Mouse (Mus musculus) stomach, embryonic 14.5 days (tissue): ENCODE results near the gene Eif2ak1. TPM values are rescaled to one million over a fixed set of nuclear protein-coding genes. Genes with fewer than 3 reads are reported as not detected.

ENCODE experiments used
- ATAC-seq: fragments of 200-750 bp; cut with Nextera tagmentation; 2 replicates; pipeline ENCODE4 v1.8.0; 2017; ENCODE audit warnings: low read depth, moderate TSS enrichment; ENCODE audit not compliant: insufficient number of reproducible peaks, insufficient read depth, low FRiP score
- H3K27ac ChIP-seq: fragments of 300-500 bp; sonication (generic); 2 replicates; pipeline ENCODE4 v1.5.1; 2014; ENCODE audit warnings: mild to moderate bottlenecking, low read length, moderate library complexity, mixed read lengths
- H3K27me3 ChIP-seq: fragments of 300-500 bp; sonication (generic); 2 replicates; pipeline ENCODE4 v1.6.1; 2014; ENCODE audit warnings: low read length, control low read depth, mixed read lengths; ENCODE audit not compliant: control insufficient read depth, insufficient read depth
- H3K36me3 ChIP-seq: fragments of 300-500 bp; sonication (generic); 2 replicates; pipeline ENCODE4 v1.6.1; 2014; ENCODE audit warnings: mild to moderate bottlenecking, control low read depth, low read length, moderate library complexity, mixed read lengths; ENCODE audit not compliant: control insufficient read depth, insufficient read depth
- H3K4me1 ChIP-seq: fragments of 300-500 bp; sonication (generic); 2 replicates; pipeline ENCODE4 v1.6.1; 2014; ENCODE audit warnings: low read length, control low read depth, mixed read lengths; ENCODE audit not compliant: control insufficient read depth, insufficient read depth
- H3K4me2 ChIP-seq: fragments of 300-500 bp; sonication (generic); replicated peaks from 2 replicates; pipeline ENCODE4 v1.6.1; 2014; ENCODE audit warnings: low read depth, low read length, control low read depth
- H3K4me3 ChIP-seq: fragments of 300-500 bp; sonication (generic); 2 replicates; pipeline ENCODE4 v1.5.1; 2014; ENCODE audit warnings: low read depth, low read length, control low read depth
- H3K9ac ChIP-seq: fragments of 300-500 bp; sonication (generic); replicated peaks from 2 replicates; pipeline ENCODE4 v1.6.1; 2014; ENCODE audit warnings: low read depth, mild to moderate bottlenecking, control low read depth, low read length, moderate library complexity, mixed read lengths
- H3K9me3 ChIP-seq: fragments of 300-500 bp; sonication (generic); 2 replicates; pipeline ENCODE4 v1.6.1; 2016; ENCODE audit warnings: low read depth, low read length, control low read depth; ENCODE audit not compliant: control insufficient read depth
- WGBS: fragments of 180-500 bp; shearing (Covaris S2); extraction: QIAGEN DNeasy Blood & Tissue Kit; methylation state at CpG from one replicate; pipeline ENCODE4 v1.1.7; 2014; 5-methylcytosine and 5-hydroxymethylcytosine counted together
- polyA plus RNA-seq: library from polyadenylated mRNA; unstranded; fragments of >200 nt; fragmentation: Nextera tagmentation; extraction: Ambion mirVana; gene quantifications from 2 replicates; pipeline ENCODE4 v1.2.1, GENCODE M21; 2014

The Eif2ak1 gene
- polyA plus RNA-seq, 1 experiment from 2014 or later, result 34.4 TPM

DNA sequence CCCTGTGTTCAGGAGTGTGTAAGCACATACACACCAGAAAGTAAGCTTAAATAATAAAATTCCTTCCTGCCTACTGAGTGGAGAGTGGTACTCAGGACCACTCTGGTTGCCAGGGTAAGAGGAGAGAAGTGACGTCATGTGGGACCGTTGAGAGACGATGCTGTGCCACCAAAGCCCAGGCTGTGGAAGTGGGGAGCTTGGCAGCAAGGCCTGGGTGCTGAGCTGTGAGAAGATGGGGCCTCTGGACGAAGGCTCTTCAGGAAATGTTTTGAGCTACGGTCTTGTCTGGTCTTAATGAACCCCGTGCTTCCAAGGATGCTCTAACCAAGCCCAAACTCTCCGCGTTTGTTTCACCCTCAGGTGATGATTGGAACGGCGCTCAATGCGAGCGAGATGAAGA lies 113.1 kb downstream of the Eif2ak1 start:
- 95% methylated on average over 12 of the region's 12 CpGs for WGBS
- H3K36me3 ChIP-seq, result peaks cover 28% of the 10 kb centered on the region
- H3K4me3 ChIP-seq, result no peak overlapping the region
- no peak overlapping the region for H3K9ac ChIP-seq
- H3K27me3 ChIP-seq, result no peaks in the 10 kb centered on the region
- no peak for ATAC-seq
- no peak overlapping the region for H3K27ac ChIP-seq
- no peaks in the 10 kb centered on the region for H3K9me3 ChIP-seq
- no peaks in the 10 kb centered on the region for H3K4me1 ChIP-seq
- H3K4me2 ChIP-seq, result no peak overlapping the region

- WGBS, result 83% methylated on average over 6 of the region's 6 CpGs
- Histone ChIP-seq H3K4me2 (no peak overlapping the region), H3K27me3 (no peaks in the 10 kb centered on the region)
These were observed 114.4 kb downstream of the Eif2ak1 start for GRCm38 (mm10) chr5:143931863-143932580.

DNA sequence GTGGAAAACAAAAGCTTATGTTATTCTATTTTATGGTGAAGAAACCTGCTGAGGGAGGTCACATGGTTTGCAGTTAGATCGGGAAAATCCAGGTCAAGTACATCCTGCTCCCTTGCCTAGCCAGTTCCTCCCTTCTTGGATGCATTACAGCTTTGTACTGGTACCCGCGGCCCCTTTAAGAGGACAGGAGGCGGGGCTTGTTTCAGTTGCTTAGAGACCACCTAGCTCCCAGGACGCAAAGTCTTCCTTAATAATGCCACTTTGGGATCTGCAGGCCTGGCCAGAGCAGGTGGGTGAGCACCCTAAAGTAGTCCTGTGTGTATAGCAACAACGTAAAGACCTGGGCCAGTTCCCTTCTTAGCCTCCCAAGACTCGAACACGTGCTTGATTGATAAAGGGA lies 115.2 kb downstream of the Eif2ak1 start, which contains the start of gene Rsph10b:
Rsph10b (plus strand) TSS at position 205 of the 400 bp plus-strand sequence.
- no peak within 1 kb of the TSS for H3K27ac ChIP-seq
- H3K27me3 ChIP-seq, result no peaks in the 10 kb centered on the region
- H3K9me3 ChIP-seq, result no peaks in the 10 kb centered on the region
- WGBS, result 18% methylated on average over 8 of the region's 8 CpGs
- no peak for ATAC-seq
- H3K4me2 ChIP-seq, result no peak within 1 kb of the TSS
- H3K4me1 ChIP-seq, result no peaks in the 10 kb centered on the region
- no peak within 1 kb of the TSS for H3K4me3 ChIP-seq
- peaks cover 18% of the 10 kb centered on the region for H3K36me3 ChIP-seq
- H3K9ac ChIP-seq, result no peak within 1 kb of the TSS

More at GRCm38 (mm10) chr5:143931863-143932580, 114.4 kb downstream of the Eif2ak1 start:
- Histone ChIP-seq H3K4me3 (no peak overlapping the region), H3K9me3 (no peaks in the 10 kb centered on the region), H3K27ac (no peak overlapping the region), H3K36me3 (peaks cover 19% of the 10 kb centered on the region), H3K9ac (no peak overlapping the region), H3K4me1 (no peaks in the 10 kb centered on the region)
- no peak for ATAC-seq

DNA sequence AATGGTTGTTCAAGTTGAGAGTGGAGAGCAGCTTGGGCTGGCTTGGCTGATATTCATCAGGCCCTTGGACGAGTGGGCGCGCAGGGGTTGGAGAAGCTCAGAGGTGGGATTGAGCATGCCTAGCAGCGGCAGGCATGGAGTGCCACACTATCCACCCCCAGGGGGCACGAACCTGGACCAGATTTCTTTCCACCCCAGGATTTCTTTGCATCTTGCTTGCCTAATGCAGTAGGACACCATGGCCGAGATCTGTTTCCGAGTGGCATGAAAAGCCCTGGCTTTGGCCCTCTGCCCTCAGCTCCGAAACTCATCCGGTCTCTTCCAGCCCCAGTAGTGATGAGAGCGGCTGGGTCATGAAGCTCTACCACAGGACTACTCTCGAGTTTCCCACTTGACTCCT lies 115.8 kb downstream of the Eif2ak1 start:
- no peaks in the 10 kb centered on the region for H3K27me3 ChIP-seq
- no peaks in the 10 kb centered on the region for H3K9me3 ChIP-seq
- H3K4me2 ChIP-seq, result no peak overlapping the region
- no peak overlapping the region for H3K9ac ChIP-seq
- H3K4me3 ChIP-seq, result no peak overlapping the region
- WGBS, result 90% methylated on average over 11 of the region's 11 CpGs
- no peaks in the 10 kb centered on the region for H3K4me1 ChIP-seq
- H3K27ac ChIP-seq, result no peak overlapping the region
- peaks cover 18% of the 10 kb centered on the region for H3K36me3 ChIP-seq
- ATAC-seq, result no peak

DNA sequence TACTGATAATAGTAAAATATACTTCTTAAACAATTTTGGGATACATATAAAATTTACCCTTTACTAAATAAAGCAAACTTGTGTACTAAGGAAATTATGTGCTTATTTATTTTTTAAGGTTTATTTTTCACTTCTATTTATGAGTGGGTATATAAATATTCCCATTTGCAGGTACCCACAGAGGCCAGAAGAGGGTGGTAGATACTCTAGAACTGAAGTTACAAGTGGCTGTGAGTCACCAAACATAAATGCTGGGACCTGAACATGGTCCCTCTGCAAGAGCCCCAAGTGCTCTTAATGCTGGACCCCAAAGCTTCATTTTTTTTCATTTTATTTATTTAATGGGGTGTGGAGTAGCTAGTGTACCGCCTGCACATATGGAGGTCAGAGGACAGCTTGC lies 116.3 kb downstream of the Eif2ak1 start:
- ATAC-seq, result no peak

DNA sequence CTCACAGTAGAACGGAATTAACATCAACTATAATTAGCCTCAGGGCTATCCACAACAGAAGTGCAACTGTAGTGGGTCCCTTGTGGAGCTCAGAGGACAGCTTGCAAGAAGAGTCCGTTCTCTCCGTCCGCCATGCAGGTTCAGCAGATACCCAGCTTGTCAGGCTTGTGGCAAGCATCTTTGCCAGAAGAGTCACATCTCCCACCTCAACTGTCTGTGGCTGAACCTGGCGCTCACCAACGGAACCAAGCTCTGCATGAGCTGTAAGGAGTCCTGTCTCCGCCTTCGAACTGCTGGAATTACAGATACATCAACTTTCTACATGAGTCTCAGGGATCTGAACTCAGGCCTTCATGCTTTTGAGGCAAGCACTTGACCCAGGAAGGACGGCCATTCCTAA lies 118.6 kb downstream of the Eif2ak1 start:
- no peak overlapping the region for H3K9ac ChIP-seq
- H3K4me1 ChIP-seq, result no peaks in the 10 kb centered on the region
- no peaks in the 10 kb centered on the region for H3K27me3 ChIP-seq
- 87% methylated on average over 9 of the region's 9 CpGs for WGBS
- no peak overlapping the region for H3K27ac ChIP-seq
- H3K9me3 ChIP-seq, result no peaks in the 10 kb centered on the region
- no peak overlapping the region for H3K4me2 ChIP-seq
- H3K4me3 ChIP-seq, result no peak overlapping the region
- ATAC-seq, result no peak
- H3K36me3 ChIP-seq, result no peaks in the 10 kb centered on the region

More for the DNA sequence above, 116.3 kb downstream of the Eif2ak1 start:
- Histone ChIP-seq H3K4me2 (no peak overlapping the region), H3K9me3 (no peaks in the 10 kb centered on the region), H3K27ac (no peak overlapping the region), H3K4me1 (no peaks in the 10 kb centered on the region), H3K36me3 (peaks cover 14% of the 10 kb centered on the region), H3K9ac (no peak overlapping the region), H3K27me3 (no peaks in the 10 kb centered on the region), H3K4me3 (no peak overlapping the region)
- 79% methylated on average over 1 of the region's 1 CpGs for WGBS

DNA sequence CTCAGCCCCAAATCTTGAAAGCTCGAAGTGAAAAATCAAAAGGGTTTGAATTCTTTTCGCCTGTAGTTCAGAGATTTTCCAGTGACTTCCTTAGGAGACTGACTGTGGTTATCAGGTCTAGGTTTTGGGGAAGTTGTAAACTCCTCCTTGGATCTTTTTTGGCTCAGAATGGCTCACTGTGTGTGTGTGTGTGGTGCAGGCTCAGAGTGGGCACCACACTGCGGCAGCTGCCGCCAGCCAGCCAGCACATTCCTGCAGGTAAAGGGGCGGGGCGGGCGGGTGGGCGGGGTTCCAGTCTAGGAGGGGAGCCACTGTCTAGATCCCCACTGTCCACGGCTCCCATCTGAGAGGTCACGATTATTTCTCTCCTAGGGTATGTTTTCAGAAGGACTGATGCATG lies 124.0 kb downstream of the Eif2ak1 start:
- Histone ChIP-seq H3K4me3 (no peak overlapping the region), H3K36me3 (no peaks in the 10 kb centered on the region), H3K4me1 (no peaks in the 10 kb centered on the region), H3K9ac (no peak overlapping the region), H3K27ac (no peak overlapping the region), H3K27me3 (no peaks in the 10 kb centered on the region), H3K9me3 (no peaks in the 10 kb centered on the region), H3K4me2 (no peak overlapping the region)
- ATAC-seq, result no peak
- 19% methylated on average over 10 of the region's 10 CpGs for WGBS

GRCm38 (mm10) chr5:143943231-143944125 lies 125.9 kb downstream of the Eif2ak1 start:
- no peak overlapping the region for H3K9ac ChIP-seq
- no peak overlapping the region for H3K4me3 ChIP-seq
- no peak overlapping the region for H3K27ac ChIP-seq
- no peaks in the 10 kb centered on the region for H3K9me3 ChIP-seq
- no peak for ATAC-seq
- no peak overlapping the region for H3K4me2 ChIP-seq
- H3K4me1 ChIP-seq, result no peaks in the 10 kb centered on the region
- no peaks in the 10 kb centered on the region for H3K27me3 ChIP-seq
- WGBS, result 89% methylated on average over 14 of the region's 14 CpGs
- H3K36me3 ChIP-seq, result no peaks in the 10 kb centered on the region
